Mouse (Mus musculus): ENCODE results near the gene Mettl14. TPM values are rescaled to one million over a fixed set of nuclear protein-coding genes. Genes with fewer than 3 reads are reported as not detected.
"Not testable (repeated sequence)": the region's sequence is repeated elsewhere in the genome, so short reads cannot be mapped to it uniquely, and the experiment has no call there.

The Mettl14 gene
- polyA plus RNA-seq, 1 experiment from 2014 or later: 17.6 TPM

GRCm38 (mm10) chr3:123404945-123405344 lies 19.0 kb upstream of the Mettl14 start:
- H3K4me2 ChIP-seq (ENCODE audit: low read length): no peak overlapping the region
- no peak overlapping the region for H3K9ac ChIP-seq (ENCODE audit: low read length)
- ATAC-seq (no peak), DNase-seq (ENCODE audit: low spot score) (no peak)
- H3K9me3 ChIP-seq (replicated peaks; ENCODE audit: control insufficient read depth, low read length): no peaks in the 10 kb centered on the region
- H3K27ac ChIP-seq (ENCODE audit: low read depth, low read length): no peak overlapping the region
- no peaks in the 10 kb centered on the region for H3K27me3 ChIP-seq (replicated peaks; ENCODE audit: control insufficient read depth, insufficient read depth, low read length)
- no peak overlapping the region for H3K4me3 ChIP-seq (ENCODE audit: low read depth, low read length)
- H3K36me3 ChIP-seq (ENCODE audit: control insufficient read depth, insufficient read depth, low read length): no peaks in the 10 kb centered on the region
- no peaks in the 10 kb centered on the region for H3K4me1 ChIP-seq (ENCODE audit: control insufficient read depth, insufficient read depth, low read length)
- WGBS: 89% methylated on average over 3 of the region's 3 CpGs

- Histone ChIP-seq H3K4me1 (ENCODE audit: control insufficient read depth, insufficient read depth, low read length) (no peaks in the 10 kb centered on the region), H3K27me3 (replicated peaks; ENCODE audit: control insufficient read depth, insufficient read depth, low read length) (no peaks in the 10 kb centered on the region), H3K9ac (ENCODE audit: low read length) (no peak overlapping the region), H3K36me3 (ENCODE audit: control insufficient read depth, insufficient read depth, low read length) (no peaks in the 10 kb centered on the region), H3K9me3 (replicated peaks; ENCODE audit: control insufficient read depth, low read length) (no peaks in the 10 kb centered on the region), H3K27ac (ENCODE audit: low read depth, low read length) (no peak overlapping the region), H3K4me2 (ENCODE audit: low read length) (no peak overlapping the region), H3K4me3 (ENCODE audit: low read depth, low read length) (no peak overlapping the region)
- no peak for ATAC-seq
- 87% methylated on average over 9 of the region's 9 CpGs for WGBS
- no peak for DNase-seq (ENCODE audit: low spot score)
Measured at GRCm38 (mm10) chr3:123397562-123398481, 11.9 kb upstream of the Mettl14 start.

GRCm38 (mm10) chr3:123395611-123396010 lies 9.7 kb upstream of the Mettl14 start:
- no peak overlapping the region for H3K27ac ChIP-seq (ENCODE audit: low read depth, low read length)
- H3K4me1 ChIP-seq (ENCODE audit: control insufficient read depth, insufficient read depth, low read length): no peaks in the 10 kb centered on the region
- no peaks in the 10 kb centered on the region for H3K9me3 ChIP-seq (replicated peaks; ENCODE audit: control insufficient read depth, low read length)
- DNase-seq (ENCODE audit: low spot score) (no peak), ATAC-seq (no peak)
- H3K27me3 ChIP-seq (replicated peaks; ENCODE audit: control insufficient read depth, insufficient read depth, low read length): no peaks in the 10 kb centered on the region
- H3K4me3 ChIP-seq (ENCODE audit: low read depth, low read length): no peak overlapping the region
- no peaks in the 10 kb centered on the region for H3K36me3 ChIP-seq (ENCODE audit: control insufficient read depth, insufficient read depth, low read length)
- 76% methylated on average over 5 of the region's 5 CpGs for WGBS
- no peak overlapping the region for H3K4me2 ChIP-seq (ENCODE audit: low read length)
- H3K9ac ChIP-seq (ENCODE audit: low read length): no peak overlapping the region

- Histone ChIP-seq H3K27me3 (replicated peaks; ENCODE audit: control insufficient read depth, insufficient read depth, low read length) (no peaks in the 10 kb centered on the region), H3K4me2 (ENCODE audit: low read length) (no peak overlapping the region), H3K27ac (ENCODE audit: low read depth, low read length) (no peak overlapping the region), H3K9me3 (replicated peaks; ENCODE audit: control insufficient read depth, low read length) (no peaks in the 10 kb centered on the region), H3K4me3 (ENCODE audit: low read depth, low read length) (no peak overlapping the region), H3K4me1 (ENCODE audit: control insufficient read depth, insufficient read depth, low read length) (no peaks in the 10 kb centered on the region), H3K36me3 (ENCODE audit: control insufficient read depth, insufficient read depth, low read length) (no peaks in the 10 kb centered on the region), H3K9ac (ENCODE audit: low read length) (no peak overlapping the region)
- DNase-seq (ENCODE audit: low spot score) (no peak), ATAC-seq (no peak)
- WGBS: 82% methylated on average over 4 of the region's 4 CpGs
Measured at GRCm38 (mm10) chr3:123391180-123391579, 5.3 kb upstream of the Mettl14 start.

- H3K4me3 ChIP-seq (ENCODE audit: low read depth, low read length): peak overlapping the region; percentile 60
- H3K27me3 ChIP-seq (replicated peaks; ENCODE audit: control insufficient read depth, insufficient read depth, low read length); H3K4me1 ChIP-seq (ENCODE audit: control insufficient read depth, insufficient read depth, low read length); H3K9me3 ChIP-seq (replicated peaks; ENCODE audit: control insufficient read depth, low read length); H3K36me3 ChIP-seq (ENCODE audit: control insufficient read depth, insufficient read depth, low read length): not testable (repeated sequence)
- H3K9ac ChIP-seq (ENCODE audit: low read length): peak overlapping the region; percentile 71
- peak overlapping the region; percentile 91 for H3K27ac ChIP-seq (ENCODE audit: low read depth, low read length)
- ATAC-seq: peak; percentile 71
- peak; percentile 21 for DNase-seq (ENCODE audit: low spot score)
- WGBS: 15% methylated on average over 12 of the region's 12 CpGs
- peak overlapping the region; percentile 56 for H3K4me2 ChIP-seq (ENCODE audit: low read length)
Measured at GRCm38 (mm10) chr3:123386157-123386780, 361 bp upstream of the Mettl14 start.

- peak overlapping the region; percentile 60 for H3K4me3 ChIP-seq (ENCODE audit: low read depth, low read length)
- no peaks in the 10 kb centered on the region for H3K9me3 ChIP-seq (replicated peaks; ENCODE audit: control insufficient read depth, low read length)
- peak overlapping the region; percentile 71 for H3K9ac ChIP-seq (ENCODE audit: low read length)
- ATAC-seq (peak; percentile 6), DNase-seq (ENCODE audit: low spot score) (peak; percentile 1)
- peaks cover 5% of the 10 kb centered on the region for H3K4me1 ChIP-seq (ENCODE audit: control insufficient read depth, insufficient read depth, low read length)
- H3K27ac ChIP-seq (ENCODE audit: low read depth, low read length): peak overlapping the region; percentile 91
- H3K27me3 ChIP-seq (replicated peaks; ENCODE audit: control insufficient read depth, insufficient read depth, low read length): no peaks in the 10 kb centered on the region
- peaks cover 10% of the 10 kb centered on the region for H3K36me3 ChIP-seq (ENCODE audit: control insufficient read depth, insufficient read depth, low read length)
- WGBS: 10% methylated on average over 6 of the region's 6 CpGs
- H3K4me2 ChIP-seq (ENCODE audit: low read length): peak overlapping the region; percentile 54
Measured at GRCm38 (mm10) chr3:123385118-123385485, 806 bp downstream of the Mettl14 start.

- 92% methylated on average over 7 of the region's 7 CpGs for WGBS
- Histone ChIP-seq H3K4me3 (ENCODE audit: low read depth, low read length) (no peak overlapping the region), H3K9me3 (replicated peaks; ENCODE audit: control insufficient read depth, low read length) (no peaks in the 10 kb centered on the region), H3K36me3 (ENCODE audit: control insufficient read depth, insufficient read depth, low read length) (peaks cover 16% of the 10 kb centered on the region), H3K9ac (ENCODE audit: low read length) (no peak overlapping the region), H3K27ac (ENCODE audit: low read depth, low read length) (no peak overlapping the region), H3K27me3 (replicated peaks; ENCODE audit: control insufficient read depth, insufficient read depth, low read length) (no peaks in the 10 kb centered on the region), H3K4me2 (ENCODE audit: low read length) (peak overlapping the region; percentile 54), H3K4me1 (ENCODE audit: control insufficient read depth, insufficient read depth, low read length) (peaks cover 5% of the 10 kb centered on the region)
- DNase-seq (ENCODE audit: low spot score) (no peak), ATAC-seq (no peak)
Measured at GRCm38 (mm10) chr3:123384435-123384834, 1.5 kb downstream of the Mettl14 start.

GRCm38 (mm10) chr3:123376562-123376961 lies 9.3 kb downstream of the Mettl14 start:
- Histone ChIP-seq H3K4me3 (ENCODE audit: low read depth, low read length) (no peak overlapping the region), H3K27ac (ENCODE audit: low read depth, low read length) (no peak overlapping the region), H3K27me3 (replicated peaks; ENCODE audit: control insufficient read depth, insufficient read depth, low read length) (no peaks in the 10 kb centered on the region), H3K9me3 (replicated peaks; ENCODE audit: control insufficient read depth, low read length) (no peaks in the 10 kb centered on the region), H3K4me2 (ENCODE audit: low read length) (no peak overlapping the region), H3K36me3 (ENCODE audit: control insufficient read depth, insufficient read depth, low read length) (peaks cover 53% of the 10 kb centered on the region), H3K4me1 (ENCODE audit: control insufficient read depth, insufficient read depth, low read length) (no peaks in the 10 kb centered on the region), H3K9ac (ENCODE audit: low read length) (no peak overlapping the region)
- ATAC-seq (no peak), DNase-seq (ENCODE audit: low spot score) (no peak)
- 97% methylated on average over 3 of the region's 3 CpGs for WGBS
